Mouse (Mus musculus) forebrain, postnatal 0 days (tissue): ENCODE results near the gene Kat2a. TPM values are rescaled to one million over a fixed set of nuclear protein-coding genes. Genes with fewer than 3 reads are reported as not detected.

ENCODE experiments used
- ATAC-seq: fragments of 200-750 bp; cut with Nextera tagmentation; 2 replicates; pipeline ENCODE4 v1.8.0; 2017; ENCODE audit warnings: mild to moderate bottlenecking, moderate library complexity
- DNase-seq: peaks from one replicate; pipeline ENCODE4 v3.0.0-alpha.2; 2015
- H3K27ac ChIP-seq: fragments of 300-500 bp; sonication (generic); 2 replicates; pipeline ENCODE4 v1.5.1; 2014; ENCODE audit warnings: low read depth, mild to moderate bottlenecking, antibody characterized with exemption, low read length, moderate library complexity, mixed read lengths
- H3K27me3 ChIP-seq: fragments of 300-500 bp; sonication (generic); 2 replicates; pipeline ENCODE4 v1.6.1; 2014; ENCODE audit warnings: mild to moderate bottlenecking, low read length, mixed read lengths; ENCODE audit not compliant: insufficient read depth
- H3K36me3 ChIP-seq: fragments of 300-500 bp; sonication (generic); 2 replicates; pipeline ENCODE4 v1.6.1; 2014; ENCODE audit warnings: mild to moderate bottlenecking, moderate library complexity; ENCODE audit not compliant: insufficient read depth
- H3K4me1 ChIP-seq: fragments of 300-500 bp; sonication (generic); 2 replicates; pipeline ENCODE4 v1.6.1; 2014; ENCODE audit warnings: antibody characterized with exemption; ENCODE audit not compliant: insufficient read depth
- H3K4me2 ChIP-seq: fragments of 300-500 bp; sonication (generic); 2 replicates; pipeline ENCODE4 v1.6.1; 2014; ENCODE audit warnings: low read depth, mild to moderate bottlenecking, moderate library complexity
- H3K4me3 ChIP-seq: fragments of 300-500 bp; sonication (generic); 2 replicates; pipeline ENCODE4 v1.5.1; 2014; ENCODE audit warnings: low read depth, low read length, mixed read lengths
- H3K9ac ChIP-seq: fragments of 300-500 bp; sonication (generic); 2 replicates; pipeline ENCODE4 v1.6.1; 2014; ENCODE audit warnings: mild to moderate bottlenecking
- H3K9me3 ChIP-seq: fragments of 300-500 bp; sonication (generic); 2 replicates; pipeline ENCODE4 v1.6.1; 2016; ENCODE audit warnings: low read length
- CTCF ChIP-seq: sonication (generic); IDR thresholded peaks from 2 replicates; pipeline ENCODE4 v1.5.1; 2016; ENCODE audit warnings: antibody characterized with exemption, control low read depth, low read depth
- WGBS: fragments of 180-500 bp; shearing (Covaris S2); extraction: QIAGEN DNeasy Blood & Tissue Kit; methylation state at CpG from one replicate; pipeline ENCODE4 v1.1.7; 2014; 5-methylcytosine and 5-hydroxymethylcytosine counted together
- polyA plus RNA-seq: library from polyadenylated mRNA; unstranded; fragments of >200 nt; fragmentation: Nextera tagmentation; extraction: Ambion mirVana; gene quantifications from 2 replicates; pipeline ENCODE4 v1.2.1, GENCODE M21; 2015
- total RNA-seq: library from RNA; depleted of rRNA; stranded (reverse); fragments of >200 nt; gene quantifications from 2 replicates; pipeline ENCODE4 v1.2.3, GENCODE M21; 2014

Kat2a gene
- total and polyA plus RNA-seq, 2 experiments from 2014 or later: 42.8 to 67.0 TPM

GRCm38 (mm10) chr11:100710977-100711376 lies 1.3 kb downstream of the Kat2a start:
- Histone ChIP-seq H3K4me1 (peaks cover 16% of the 10 kb centered on the region), H3K27ac (no peak overlapping the region), H3K4me2 (peak overlapping the region; percentile 82; the same call in 1 of the 2 replicates), H3K4me3 (no peak overlapping the region), H3K27me3 (no peaks in the 10 kb centered on the region), H3K36me3 (peaks cover 44% of the 10 kb centered on the region), H3K9ac (peak overlapping the region; percentile 91; the same call in 1 of the 2 replicates), H3K9me3 (no peaks in the 10 kb centered on the region)
- no peak for TF ChIP-seq CTCF
- DNase-seq (no peak), ATAC-seq (no peak)
- WGBS: 90% methylated on average over 4 of the region's 4 CpGs

DNA sequence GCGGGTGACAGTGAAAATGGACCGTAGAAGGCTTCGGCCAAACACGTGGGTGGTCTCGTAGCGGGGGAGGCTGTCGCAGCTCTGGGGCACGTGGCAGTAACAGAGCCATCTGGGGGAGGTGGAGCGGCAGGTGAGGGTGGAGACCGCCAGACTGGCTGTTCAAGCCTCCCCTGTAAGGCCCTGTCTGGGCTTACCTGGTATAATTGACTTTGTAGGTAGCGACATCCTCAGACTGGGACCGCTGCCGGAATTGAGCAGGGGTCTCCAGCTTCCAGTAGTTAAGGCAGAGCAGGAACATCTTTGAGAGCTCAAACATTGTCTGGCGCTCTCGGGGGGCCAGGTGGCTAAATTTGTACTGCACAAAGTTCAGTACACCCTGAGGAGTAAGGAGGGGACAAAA lies 1.7 kb downstream of the Kat2a start:
- Histone ChIP-seq H3K9ac (no peak overlapping the region), H3K4me1 (peaks cover 16% of the 10 kb centered on the region), H3K4me2 (no peak overlapping the region), H3K27ac (no peak overlapping the region), H3K9me3 (no peaks in the 10 kb centered on the region), H3K36me3 (peaks cover 44% of the 10 kb centered on the region), H3K4me3 (no peak overlapping the region), H3K27me3 (no peaks in the 10 kb centered on the region)
- ATAC-seq: no peak
- no peak for DNase-seq
- no peak for TF ChIP-seq CTCF
- WGBS: 92% methylated on average over 15 of the region's 15 CpGs

DNA sequence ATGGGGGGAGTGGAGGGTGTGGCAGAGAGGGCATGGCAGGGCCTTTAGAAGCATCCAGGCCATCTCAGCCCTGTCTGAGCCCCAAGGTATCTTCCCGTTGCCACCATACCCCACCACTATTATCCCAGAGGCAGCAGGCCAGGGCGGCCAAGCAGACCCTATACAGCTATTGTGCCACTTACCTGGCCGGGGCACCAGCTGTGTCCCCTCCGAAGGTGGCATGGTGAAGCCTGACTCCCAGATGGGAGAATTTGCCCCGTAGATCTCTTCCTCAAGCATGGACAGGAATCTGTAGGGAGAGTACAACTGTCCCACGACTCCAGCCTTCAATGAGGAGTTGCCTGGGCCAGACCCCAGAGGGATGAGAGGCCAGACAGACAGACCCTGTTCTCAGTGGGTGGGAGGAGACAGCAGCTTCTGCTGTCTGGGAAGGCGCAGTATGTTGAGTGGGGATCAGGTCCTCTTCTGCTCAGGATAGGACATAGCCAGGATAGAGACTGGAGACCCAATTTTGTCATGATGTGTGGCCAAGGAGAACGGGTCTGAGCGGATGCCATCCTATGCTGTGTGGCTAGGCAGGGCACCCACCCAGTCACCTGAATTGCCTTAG lies 3.0 kb downstream of the Kat2a start:
- Histone ChIP-seq H3K4me1 (peaks cover 16% of the 10 kb centered on the region), H3K9ac (no peak overlapping the region), H3K27me3 (no peaks in the 10 kb centered on the region), H3K9me3 (no peaks in the 10 kb centered on the region), H3K4me3 (no peak overlapping the region), H3K36me3 (peaks cover 51% of the 10 kb centered on the region), H3K4me2 (no peak overlapping the region), H3K27ac (no peak overlapping the region)
- no peak for TF ChIP-seq CTCF
- no peak for DNase-seq
- no peak for ATAC-seq
- WGBS: 94% methylated on average over 9 of the region's 9 CpGs

- Histone ChIP-seq H3K4me1 (no peaks in the 10 kb centered on the region), H3K27me3 (no peaks in the 10 kb centered on the region), H3K4me2 (no peak overlapping the region), H3K9ac (no peak overlapping the region), H3K9me3 (no peaks in the 10 kb centered on the region), H3K4me3 (no peak overlapping the region), H3K27ac (no peak overlapping the region), H3K36me3 (peaks cover 50% of the 10 kb centered on the region)
- DNase-seq: no peak
- TF ChIP-seq CTCF: no peak
- WGBS: 95% methylated on average over 23 of the region's 23 CpGs
- ATAC-seq: no peak
Measured at GRCm38 (mm10) chr11:100705095-100705747, 7.0 kb downstream of the Kat2a start.

- WGBS: 69% methylated on average over 7 of the region's 7 CpGs
- no peak within 1 kb of the TSS for H3K4me2 ChIP-seq
- no peak for DNase-seq
- H3K4me1 ChIP-seq: no peaks in the 10 kb centered on the region
- ATAC-seq: no peak
- no peak within 1 kb of the TSS for H3K27ac ChIP-seq
- TF ChIP-seq CTCF: no peak
- H3K27me3 ChIP-seq: no peaks in the 10 kb centered on the region
- H3K36me3 ChIP-seq: peaks cover 45% of the 10 kb centered on the region
- no peak within 1 kb of the TSS for H3K9ac ChIP-seq
- no peaks in the 10 kb centered on the region for H3K9me3 ChIP-seq
- H3K4me3 ChIP-seq: no peak within 1 kb of the TSS
Measured at GRCm38 (mm10) chr11:100703851-100704531, 8.3 kb downstream of the Kat2a start, which contains the start of gene Dhx58. TSS of gene Dhx58 (minus strand) at chr11:100704271.

- no peak overlapping the region for H3K27ac ChIP-seq
- TF ChIP-seq CTCF: no peak
- H3K9ac ChIP-seq: no peak overlapping the region
- no peaks in the 10 kb centered on the region for H3K27me3 ChIP-seq
- H3K4me3 ChIP-seq: no peak overlapping the region
- no peak overlapping the region for H3K4me2 ChIP-seq
- H3K9me3 ChIP-seq: no peaks in the 10 kb centered on the region
- WGBS: 68% methylated on average over 11 of the region's 11 CpGs
- H3K4me1 ChIP-seq: no peaks in the 10 kb centered on the region
- ATAC-seq (no peak), DNase-seq (no peak)
- peaks cover 38% of the 10 kb centered on the region for H3K36me3 ChIP-seq
Measured at GRCm38 (mm10) chr11:100703366-100703765, 8.9 kb downstream of the Kat2a start.

DNA sequence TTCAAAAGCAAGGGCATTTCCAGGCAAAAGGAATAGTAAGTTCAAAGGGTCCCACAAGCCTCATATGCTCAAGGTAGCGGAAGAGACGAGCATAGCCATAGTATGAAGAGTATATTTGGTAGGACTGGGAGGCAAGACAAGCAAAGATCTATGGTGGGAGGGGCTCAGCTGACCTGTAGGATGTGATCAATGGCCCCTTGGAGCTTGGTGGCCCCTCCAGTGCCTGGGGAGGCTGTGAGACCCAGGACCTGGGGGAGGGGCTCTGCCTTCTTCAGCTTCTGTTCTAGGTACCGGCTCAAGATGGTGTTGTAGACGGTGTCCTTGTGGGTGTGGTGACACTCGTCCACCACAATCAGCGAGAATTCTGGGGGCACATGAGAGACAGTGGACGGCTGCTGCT lies 9.4 kb downstream of the Kat2a start:
- WGBS: 57% methylated on average over 7 of the region's 7 CpGs
- DNase-seq (no peak), ATAC-seq (no peak)
- no peaks in the 10 kb centered on the region for H3K4me1 ChIP-seq
- peaks cover 34% of the 10 kb centered on the region for H3K36me3 ChIP-seq
- no peaks in the 10 kb centered on the region for H3K9me3 ChIP-seq
- H3K27ac ChIP-seq: no peak overlapping the region
- TF ChIP-seq CTCF: no peak
- no peaks in the 10 kb centered on the region for H3K27me3 ChIP-seq
- peak overlapping the region; percentile 16; the same call in 1 of the 2 replicates for H3K4me2 ChIP-seq
- H3K4me3 ChIP-seq: no peak overlapping the region
- no peak overlapping the region for H3K9ac ChIP-seq
